Mouse (Mus musculus) mouse trophoblast stem cell (cell line): ENCODE measurements around the gene Ccdc180.

ENCODE experiments used
- in situ Hi-C, 2 experiments: fragments of 300-500 bp; cut with MseI, MboI; formaldehyde crosslinking; loops; 2 replicates in 1 of 2; 3 replicates in 1 of 2; pipeline ENCODE4 v1.15.1; 2025

The Ccdc180 gene

GRCm38 (mm10) chr4:45911256-45911655, 21.2 kb downstream of the Ccdc180 start:
- in situ Hi-C loops, result no loop called here

DNA sequence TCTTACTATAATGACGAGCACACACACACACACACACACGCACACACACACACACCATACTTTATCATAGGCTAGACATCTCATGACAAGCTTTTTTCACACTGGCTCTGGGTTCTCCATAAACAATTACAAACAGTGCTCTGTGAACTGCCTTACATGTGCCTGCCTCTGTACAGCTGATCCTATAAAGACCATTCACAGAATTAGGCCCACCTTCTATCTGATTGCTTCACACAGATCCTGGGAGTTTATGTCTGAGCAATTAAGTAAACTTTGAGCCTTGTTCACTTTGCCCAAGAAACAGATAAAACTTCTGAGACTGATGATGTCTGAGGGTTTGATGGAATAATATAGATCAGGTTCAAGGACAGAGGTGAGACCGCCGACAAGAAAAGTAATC, 21.8 kb downstream of the Ccdc180 start:
- in situ Hi-C loops, result no loop called here

- in situ Hi-C loops, result no loop called here
Observed at GRCm38 (mm10) chr4:45917091-45917490, 27.0 kb downstream of the Ccdc180 start.

- in situ Hi-C loops, result no loop called here
Observed at GRCm38 (mm10) chr4:45921663-45922435, 31.7 kb downstream of the Ccdc180 start.

DNA sequence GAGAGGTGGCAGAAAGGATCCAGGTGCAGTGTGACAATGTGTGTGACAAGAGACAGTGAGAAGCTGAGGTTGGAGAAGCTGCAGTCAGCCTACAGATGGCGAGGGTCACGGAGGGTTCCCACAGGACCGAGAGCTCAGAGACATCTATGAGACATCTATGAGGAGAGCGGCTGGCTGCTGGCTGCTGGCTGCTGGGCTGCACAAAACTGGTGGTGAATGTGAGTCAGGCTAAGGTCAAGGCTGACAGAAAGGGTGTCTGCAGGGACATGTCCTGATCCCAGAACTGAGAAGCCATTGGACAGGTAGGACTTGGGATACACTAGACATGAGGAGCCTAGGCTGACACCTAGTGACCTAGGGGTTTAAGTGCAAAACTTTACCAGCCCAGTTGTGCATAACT, 33.9 kb downstream of the Ccdc180 start:
- in situ Hi-C loops, result no loop called here

- in situ Hi-C loops, result no loop called here
Observed at GRCm38 (mm10) chr4:45928561-45928960, 38.5 kb downstream of the Ccdc180 start.

DNA sequence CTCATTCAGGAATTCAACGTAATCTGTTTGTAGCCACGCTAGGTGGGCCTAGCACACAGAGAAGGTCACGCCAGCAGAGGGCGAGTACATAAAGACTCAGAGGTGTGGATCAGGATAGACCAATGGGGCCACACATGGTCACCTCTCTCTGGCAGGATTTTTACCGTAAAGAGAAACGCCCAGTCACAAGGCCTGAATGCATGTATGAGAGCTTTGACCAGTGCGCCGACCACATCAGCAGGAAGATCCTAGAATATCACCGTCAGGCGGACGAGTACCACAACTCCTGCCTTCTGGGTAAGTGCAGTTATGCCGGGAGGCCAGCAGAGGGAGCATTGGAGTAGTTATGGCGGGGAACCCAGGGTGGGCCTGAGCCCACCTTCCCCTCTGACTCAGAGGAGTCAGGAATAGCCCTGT, 51.5 kb downstream of the Ccdc180 start:
- in situ Hi-C loops, result no loop called here

- in situ Hi-C loops, result no loop called here
Observed at GRCm38 (mm10) chr4:45947729-45948128, 57.6 kb downstream of the Ccdc180 start.

- in situ Hi-C loops, result no loop called here
Observed at GRCm38 (mm10) chr4:45949109-45949848, 59.2 kb downstream of the Ccdc180 start.

DNA sequence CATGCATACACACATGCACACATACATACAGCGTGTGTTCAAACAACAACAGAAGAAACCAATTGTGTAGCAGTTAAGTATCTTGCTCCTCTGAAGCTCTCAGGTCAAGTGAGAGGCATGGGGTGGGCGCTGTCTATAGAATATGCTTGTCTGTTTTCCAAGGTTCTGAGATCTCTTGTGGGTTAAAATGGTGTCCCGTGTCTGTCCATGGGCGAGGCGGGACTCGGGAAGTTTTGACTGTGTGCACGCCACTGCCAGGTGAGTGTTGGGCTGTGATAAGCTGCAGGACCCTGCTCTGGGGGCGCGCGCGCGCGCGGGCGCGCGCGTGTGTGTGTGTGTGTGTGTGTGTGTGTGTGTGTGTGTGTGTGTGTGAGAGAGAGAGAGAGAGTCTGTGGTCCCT, 61.7 kb downstream of the Ccdc180 start:
- in situ Hi-C loops, result no loop called here

- in situ Hi-C loops, result no loop called here
Observed at GRCm38 (mm10) chr4:45953025-45953919, 63.2 kb downstream of the Ccdc180 start.

DNA sequence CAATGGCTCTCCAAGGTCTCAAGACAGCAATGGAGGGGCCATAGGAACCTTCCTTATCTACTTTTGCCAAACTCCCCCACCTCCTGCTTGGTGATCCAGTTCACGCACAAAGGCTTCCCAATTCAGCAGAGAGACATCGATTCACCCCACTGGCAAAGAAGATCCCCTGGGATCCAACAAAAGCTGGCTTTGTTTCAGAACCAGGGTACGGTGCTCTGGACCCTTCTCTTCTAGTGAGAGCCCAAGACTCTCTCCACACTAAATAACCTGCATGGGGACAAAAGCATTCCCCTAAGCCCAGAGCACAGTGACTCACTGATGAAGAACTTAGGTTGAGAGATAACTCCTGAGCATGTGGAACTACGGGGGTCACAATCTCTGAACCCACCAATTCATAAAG, 65.1 kb downstream of the Ccdc180 start:
- in situ Hi-C loops, result no loop called here

- in situ Hi-C loops, result no loop called here
Observed at GRCm38 (mm10) chr4:45956131-45956530, 66.0 kb downstream of the Ccdc180 start.

DNA sequence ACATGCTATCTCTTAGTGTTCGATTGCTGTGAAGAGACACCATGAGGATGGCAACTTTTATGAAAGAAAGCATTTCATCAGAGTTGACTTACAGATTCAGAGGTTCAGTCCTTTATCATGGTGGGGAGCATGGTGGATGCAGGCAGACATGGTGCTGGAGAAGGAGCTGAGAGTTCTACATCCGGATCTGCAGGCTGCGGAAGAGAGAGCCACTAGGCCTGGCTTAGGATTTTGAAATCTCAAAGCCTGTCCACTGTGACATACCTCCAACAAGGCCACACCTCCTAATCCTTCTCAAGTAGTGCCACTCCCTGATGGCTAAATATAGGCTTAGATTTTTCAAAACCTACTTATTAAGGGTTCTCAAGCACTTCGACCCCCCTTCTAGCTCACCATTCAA, 66.6 kb downstream of the Ccdc180 start:
- in situ Hi-C loops, result no loop called here

DNA sequence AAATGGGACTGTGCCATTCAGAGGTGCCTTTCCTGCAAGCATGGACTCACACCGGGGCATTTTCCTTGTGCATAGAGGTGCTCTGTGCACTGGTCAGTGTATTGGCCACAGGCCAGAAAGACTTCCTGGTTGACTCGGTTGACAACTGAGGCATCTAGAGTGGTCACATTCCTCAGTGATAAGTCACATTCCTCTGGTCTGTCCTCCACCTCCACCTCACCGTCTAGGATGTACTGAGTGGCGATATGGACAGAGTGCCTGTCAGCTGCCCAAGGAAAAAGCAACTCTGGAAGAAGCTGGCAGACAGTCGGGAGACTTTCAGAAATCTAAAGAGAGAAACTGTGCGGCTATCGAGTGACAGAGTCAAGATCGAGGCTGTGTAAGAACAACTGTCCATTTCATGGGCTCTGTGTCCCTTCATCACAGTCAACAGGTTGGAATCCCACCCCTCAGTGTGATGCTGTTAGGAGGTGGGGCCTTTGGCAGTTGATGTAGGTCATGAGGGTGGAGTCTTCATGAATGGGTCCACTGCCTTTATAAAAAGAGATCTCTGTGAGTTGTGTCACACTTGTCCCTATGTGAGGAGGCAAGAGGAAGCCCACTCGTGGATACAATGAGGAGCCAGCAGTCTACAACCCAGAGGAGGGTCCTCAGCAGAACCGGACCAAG, 74.8 kb downstream of the Ccdc180 start, which contains the start of gene Tdrd7:
Gene Tdrd7 (plus strand): TSS at position 564 of the 669 bp plus-strand sequence.
- in situ Hi-C loops, result no loop called here

GRCm38 (mm10) chr4:45965737-45966447, 75.8 kb downstream of the Ccdc180 start:
- in situ Hi-C loops, result no loop called here

DNA sequence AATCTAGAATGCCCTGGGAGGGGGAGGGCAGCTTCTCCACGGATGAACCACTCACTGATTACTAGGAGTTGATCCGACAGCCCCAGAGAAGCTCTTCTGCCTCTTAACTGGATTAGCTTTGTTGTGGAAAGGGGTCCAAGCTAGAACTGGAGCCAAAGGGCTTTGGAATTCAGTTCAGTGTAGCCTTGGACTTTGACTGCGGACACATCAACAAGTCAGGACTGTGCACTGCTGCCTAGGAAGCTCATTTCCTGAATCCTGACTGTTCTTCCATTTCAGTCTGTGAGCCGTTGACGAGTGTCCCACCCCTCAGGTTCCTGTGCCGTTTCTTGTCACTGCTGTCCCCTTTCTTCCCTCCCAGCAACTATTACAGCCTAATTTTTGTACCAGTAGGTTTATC, 76.6 kb downstream of the Ccdc180 start:
- in situ Hi-C loops, result no loop called here

DNA sequence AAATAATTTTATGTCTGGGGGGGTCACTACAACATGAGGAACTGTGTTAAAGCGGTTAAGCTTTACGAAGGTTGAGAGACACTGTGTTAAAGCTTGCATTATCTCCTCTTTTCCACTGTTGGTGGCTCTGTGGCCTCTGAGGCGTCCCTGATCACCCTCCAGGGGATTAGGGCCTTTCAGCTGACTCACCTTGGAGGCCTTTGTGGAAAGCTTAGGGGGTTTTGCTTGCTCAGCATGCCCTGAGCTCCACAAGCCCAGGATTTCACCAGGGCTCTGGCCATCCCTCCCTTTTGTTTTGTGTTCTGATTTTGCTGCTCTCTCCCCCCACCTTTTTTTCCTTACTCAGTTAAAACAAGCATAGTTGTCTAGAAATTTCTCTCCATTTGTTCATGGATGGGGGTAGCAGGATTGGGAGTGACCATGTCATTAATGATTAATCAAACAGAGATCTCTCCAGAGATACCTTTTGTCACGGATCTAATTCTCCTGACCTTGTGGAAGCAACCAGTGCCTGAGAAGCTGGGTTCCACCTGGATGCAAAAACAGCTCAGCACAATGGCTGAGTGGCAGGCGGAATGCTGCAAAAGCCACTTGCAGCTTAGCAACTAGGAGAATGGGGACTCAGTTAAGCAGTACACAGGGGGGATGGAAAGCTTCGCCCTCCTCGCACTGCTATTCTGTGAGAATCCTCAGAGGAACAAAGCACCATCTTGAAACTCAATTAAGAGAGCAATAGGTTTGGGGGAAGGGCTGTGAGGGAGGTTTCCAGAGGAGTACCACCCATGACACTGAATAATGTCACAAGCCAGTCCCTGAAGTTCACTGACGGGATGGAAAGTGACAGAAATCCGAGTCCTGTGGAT, 77.6 kb downstream of the Ccdc180 start:
- in situ Hi-C loops, result no loop called here

GRCm38 (mm10) chr4:45969051-45969450, 78.9 kb downstream of the Ccdc180 start:
- in situ Hi-C loops, result no loop called here

DNA sequence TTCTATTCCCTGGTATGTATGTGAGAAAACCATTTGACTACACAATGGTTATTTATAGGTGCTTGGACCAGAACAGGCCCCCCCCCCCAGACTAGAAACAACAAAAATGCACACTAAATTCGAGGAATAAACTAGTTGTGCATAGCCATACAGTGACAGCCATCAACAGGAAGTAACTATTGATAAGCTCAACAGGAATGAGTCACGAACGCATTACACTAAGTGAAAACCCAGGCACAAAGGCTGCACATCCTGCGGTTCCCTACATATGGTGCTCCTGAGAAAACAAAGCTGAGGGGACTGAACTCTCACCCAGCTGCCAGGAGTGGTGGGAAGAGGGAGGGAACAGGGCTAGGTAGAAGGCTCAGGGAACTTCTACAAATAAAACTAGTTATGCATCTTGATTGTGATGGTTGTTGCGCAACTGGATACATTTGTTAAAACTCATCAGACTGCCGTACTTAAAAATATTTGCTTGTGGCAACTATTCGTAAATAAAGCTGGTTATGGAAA, 80.0 kb downstream of the Ccdc180 start:
- in situ Hi-C loops, result no loop called here
